Mouse (Mus musculus) heart, postnatal 25 days (tissue): ENCODE results near the gene Iqcf1. TPM values are rescaled to one million over a fixed set of nuclear protein-coding genes. Genes with fewer than 3 reads are reported as not detected.
"Not testable (repeated sequence)": the region's sequence is repeated elsewhere in the genome, so short reads cannot be mapped to it uniquely, and the experiment has no call there.

Source experiments
- DNase-seq: peaks from one replicate; pipeline ENCODE4 v3.0.0; 2022; ENCODE audit warnings: low spot score
- intact Hi-C: fragments of 180-260 bp; cut with DNase I; formaldehyde crosslinking; loops from one replicate; pipeline ENCODE4 v1.15.1; 2025
- total RNA-seq, 2 experiments: library from RNA; stranded (reverse); gene quantifications; 2 replicates each; pipeline ENCODE4 v1.2.3; 2021

The Iqcf1 gene
- total RNA-seq, 2 experiments from 2014 or later: not detected

DNA sequence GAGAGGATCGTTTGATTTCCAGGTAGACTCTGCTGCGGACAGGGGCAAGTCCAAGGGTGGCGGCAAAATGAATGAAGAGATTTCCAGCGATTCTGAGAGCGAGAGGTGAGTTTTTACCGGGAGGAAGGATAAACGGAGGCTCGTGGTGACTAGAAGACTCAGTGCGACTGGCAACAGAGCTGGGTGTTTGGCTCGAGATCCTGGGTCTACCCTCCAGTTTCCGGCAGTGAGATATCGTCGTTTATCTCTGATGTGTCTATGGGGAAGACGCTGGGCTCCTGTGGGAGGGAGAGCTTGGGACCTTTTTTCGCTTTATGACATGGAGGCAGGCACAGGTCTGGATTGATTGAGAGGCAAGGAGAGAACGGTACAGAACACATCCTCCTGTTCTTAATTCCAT, 22.1 kb upstream of the Iqcf1 start:
- no peak for DNase-seq
- intact Hi-C loops: loop anchor here (2.0 to 5.0 kb wide), 3 partner anchors 49 to 170 kb away; partner anchors contain the start of genes Dusp7 and Rpl29

GRCm38 (mm10) chr9:106478101-106478500, 21.7 kb upstream of the Iqcf1 start:
- intact Hi-C loops: loop anchor here (5.0 kb wide), 2 partner anchors 111 to 171 kb away; partner anchors contain the start of gene Dusp7
- DNase-seq: no peak

DNA sequence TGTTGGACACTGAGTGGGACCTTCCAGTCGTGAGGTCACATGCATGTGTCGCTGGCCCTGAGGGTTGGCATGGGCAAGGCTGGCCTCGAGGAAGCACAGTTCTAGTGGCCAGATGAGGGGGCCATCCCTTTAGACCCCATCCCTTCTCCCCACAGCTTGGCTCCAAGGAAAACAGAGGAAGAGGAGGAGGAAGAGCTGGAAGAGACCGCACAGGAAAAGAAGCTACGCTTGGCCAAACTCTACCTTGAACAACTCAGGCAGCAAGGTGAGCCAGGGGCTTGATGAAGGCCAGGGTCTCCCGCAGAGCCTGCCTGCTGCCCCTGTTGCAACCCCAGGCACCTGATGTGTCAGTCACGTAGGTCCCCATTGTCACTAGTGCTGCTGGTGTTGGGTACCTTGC, 19.2 kb upstream of the Iqcf1 start:
- DNase-seq: no peak
- intact Hi-C loops: no loop called here

DNA sequence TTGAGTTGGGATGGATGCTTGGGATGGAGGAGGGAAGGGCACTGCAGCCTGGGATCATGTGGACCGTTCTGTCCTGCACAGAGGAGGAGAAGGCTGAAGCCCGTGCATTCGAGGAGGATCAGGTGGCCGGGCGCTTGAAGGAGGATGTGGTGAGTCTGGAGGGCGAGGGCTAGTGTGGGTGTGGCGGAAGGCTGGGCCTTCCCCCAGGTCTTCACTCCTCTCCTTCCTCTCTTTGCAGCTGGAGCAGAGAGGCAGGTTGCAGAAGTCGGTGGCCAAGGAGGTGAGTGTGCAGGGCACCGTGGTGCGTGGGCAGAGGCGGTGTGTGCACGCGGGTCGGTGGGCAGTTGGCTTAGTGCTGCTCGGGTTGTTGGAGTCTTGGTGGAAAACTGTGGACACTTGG, 18.7 kb upstream of the Iqcf1 start:
- intact Hi-C loops: no loop called here
- no peak for DNase-seq

DNA sequence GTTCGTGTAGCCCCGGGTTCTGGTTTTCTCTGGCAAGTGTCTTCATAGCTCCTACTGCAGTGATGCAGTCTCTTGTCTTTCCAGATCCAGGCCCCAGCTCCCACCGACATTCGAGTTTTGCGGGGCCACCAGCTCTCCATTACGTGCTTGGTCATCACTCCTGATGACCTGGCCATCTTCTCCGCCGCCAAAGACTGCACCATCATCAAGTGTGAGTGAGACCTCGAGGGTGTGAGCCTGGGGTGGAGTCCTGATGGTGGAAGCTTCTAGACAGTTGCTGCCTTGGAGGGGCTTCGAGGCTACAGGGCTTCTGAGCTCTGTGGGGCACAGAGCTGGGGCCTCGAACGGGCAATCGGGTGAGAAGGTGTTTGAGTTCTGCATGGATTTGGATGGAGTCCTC, 18.1 kb upstream of the Iqcf1 start:
- intact Hi-C loops: no loop called here
- no peak for DNase-seq

- intact Hi-C loops: no loop called here
- no peak for DNase-seq
Measured at GRCm38 (mm10) chr9:106482578-106483115, 17.1 kb upstream of the Iqcf1 start.

DNA sequence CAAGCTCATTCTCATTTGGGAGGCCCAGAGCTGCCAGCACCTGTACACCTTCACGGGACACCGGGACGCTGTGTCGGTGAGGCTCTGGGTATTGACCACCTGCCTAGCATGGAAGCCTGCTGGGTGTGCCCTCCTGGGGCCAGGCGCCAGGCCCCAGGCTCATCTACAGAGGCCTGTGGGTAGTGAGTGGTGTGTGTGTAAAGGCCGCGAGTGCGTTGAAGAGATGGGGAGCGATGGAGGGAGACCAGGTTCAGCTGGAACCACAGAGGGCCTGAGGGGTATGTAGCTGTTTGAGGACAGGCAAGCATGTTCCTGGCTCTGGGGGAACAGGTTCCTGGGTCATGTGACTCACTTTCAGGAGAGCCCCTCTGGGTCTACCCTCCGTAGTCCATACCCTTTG, 16.6 kb upstream of the Iqcf1 start:
- DNase-seq: no peak

GRCm38 (mm10) chr9:106483606-106484005, 16.2 kb upstream of the Iqcf1 start:
- DNase-seq: no peak
- intact Hi-C loops: no loop called here

More for the DNA sequence above, 16.6 kb upstream of the Iqcf1 start:
- intact Hi-C loops: no loop called here

- intact Hi-C loops: no loop called here
- DNase-seq: no peak
Measured at GRCm38 (mm10) chr9:106485076-106485475, 14.7 kb upstream of the Iqcf1 start.

DNA sequence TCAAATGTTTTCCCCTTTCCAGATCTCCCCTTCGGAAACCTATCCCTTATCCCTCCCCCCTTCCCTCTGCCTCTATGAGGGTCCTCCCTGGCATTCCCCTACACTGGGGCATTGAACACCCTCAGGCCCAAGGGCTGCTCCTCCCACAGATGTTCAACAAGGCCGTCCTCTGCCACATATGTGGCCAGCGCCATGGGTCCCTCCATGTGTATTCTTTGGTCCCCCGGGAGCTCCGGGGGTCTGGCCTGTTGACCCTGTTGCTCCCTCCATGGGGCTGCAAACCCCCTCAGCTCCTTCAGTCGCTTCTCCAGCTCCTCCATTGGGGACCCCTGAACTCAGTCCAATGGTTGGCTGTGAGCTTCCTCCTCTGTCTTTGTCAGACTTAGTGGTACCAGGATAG, 12.2 kb upstream of the Iqcf1 start:
- DNase-seq: not testable (repeated sequence)

GRCm38 (mm10) chr9:106501846-106502245, 2.1 kb downstream of the Iqcf1 start:
- intact Hi-C loops: no loop called here
- no peak for DNase-seq

More for the DNA sequence above, 12.2 kb upstream of the Iqcf1 start:
- intact Hi-C loops: not testable (repeated sequence)

- intact Hi-C loops: no loop called here
- DNase-seq: no peak
Measured at GRCm38 (mm10) chr9:106504246-106504645, 4.5 kb downstream of the Iqcf1 start.

DNA sequence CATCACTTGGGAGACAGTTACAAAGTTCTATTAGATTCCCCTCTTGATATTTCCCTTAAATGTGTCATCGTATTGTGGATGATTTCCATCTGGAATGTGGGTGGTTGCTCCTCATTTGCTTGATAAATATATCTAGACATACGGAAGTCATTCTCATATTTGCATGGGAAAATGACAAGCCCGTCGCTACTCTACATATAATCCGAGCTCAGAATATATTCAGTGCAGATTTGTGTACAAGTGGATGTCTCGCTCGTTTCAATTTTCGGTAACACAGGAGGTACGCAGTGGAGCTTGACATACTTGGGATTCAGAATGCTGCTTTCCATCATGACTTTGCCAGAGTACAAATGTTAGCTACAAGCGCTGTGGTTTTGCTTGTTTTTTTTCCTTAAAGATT, 9.6 kb downstream of the Iqcf1 start:
- intact Hi-C loops: no loop called here
- DNase-seq: no peak

GRCm38 (mm10) chr9:106512729-106513450, 13.1 kb downstream of the Iqcf1 start:
- DNase-seq: no peak
- intact Hi-C loops: no loop called here

GRCm38 (mm10) chr9:106513566-106513965, 13.8 kb downstream of the Iqcf1 start:
- DNase-seq: no peak
- intact Hi-C loops: no loop called here

DNA sequence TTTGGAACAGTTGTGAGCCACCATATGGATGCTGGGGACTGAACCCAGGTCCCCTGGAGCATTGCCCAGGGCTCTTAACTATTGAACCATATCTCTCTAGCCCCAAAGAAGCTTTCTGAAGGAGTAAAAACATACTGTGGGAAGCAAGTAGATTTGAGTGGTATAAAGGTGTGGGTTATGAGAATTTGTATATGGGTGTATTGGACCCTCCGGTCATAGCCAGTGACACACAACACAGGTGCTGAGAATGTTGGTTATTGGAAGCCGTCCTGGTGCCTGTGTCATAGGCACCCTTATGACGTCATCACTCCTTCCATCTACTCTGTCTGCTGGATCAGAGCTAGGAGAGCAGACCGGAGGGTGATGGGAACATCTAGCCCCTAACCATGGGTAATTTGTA, 14.5 kb downstream of the Iqcf1 start, which contains the start of gene Iqcf5:
TSS of gene Iqcf5 (plus strand) at position 301 of the 400 bp plus-strand sequence.
- no peak for DNase-seq
- intact Hi-C loops: no loop called here

GRCm38 (mm10) chr9:106519433-106519832, 19.7 kb downstream of the Iqcf1 start:
- intact Hi-C loops: no loop called here
- no peak for DNase-seq

GRCm38 (mm10) chr9:106519909-106520308, 20.1 kb downstream of the Iqcf1 start:
- no peak for DNase-seq
- intact Hi-C loops: no loop called here

GRCm38 (mm10) chr9:106531833-106532232, 32.1 kb downstream of the Iqcf1 start:
- no peak for DNase-seq

GRCm38 (mm10) chr9:106534296-106534695, 34.5 kb downstream of the Iqcf1 start:
- no peak for DNase-seq
- intact Hi-C loops: no loop called here

More at GRCm38 (mm10) chr9:106531833-106532232, 32.1 kb downstream of the Iqcf1 start:
- intact Hi-C loops: no loop called here

GRCm38 (mm10) chr9:106534975-106535374, 35.2 kb downstream of the Iqcf1 start:
- intact Hi-C loops: no loop called here
- no peak for DNase-seq
